Mouse (Mus musculus): Measurements from ENCODE around the gene Arl4c. TPM values are rescaled to one million over a fixed set of nuclear protein-coding genes. Genes with fewer than 3 reads are reported as not detected.

Arl4c gene
- polyA plus RNA-seq, 1 experiment from 2014 or later, result 9.4 TPM

DNA sequence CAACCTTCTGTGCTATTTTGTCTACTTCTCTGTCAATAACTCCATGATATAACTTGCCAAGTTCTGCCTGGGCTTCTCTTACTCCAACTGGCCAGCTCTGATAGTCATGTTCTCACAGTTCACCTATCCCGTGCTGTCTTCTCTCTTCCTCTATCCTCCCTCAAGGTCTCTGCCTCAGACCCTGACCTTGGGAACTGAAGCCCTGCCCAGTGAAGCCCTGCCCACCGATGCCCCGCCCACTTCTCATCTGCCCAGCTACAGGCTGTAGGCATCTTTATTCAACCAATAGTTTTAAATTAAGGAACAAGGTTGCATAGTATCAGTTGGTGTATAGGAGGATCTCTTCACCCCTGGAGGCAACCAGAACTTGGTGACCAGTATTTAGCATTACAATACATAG, 37.4 kb downstream of the Arl4c start:
- Histone ChIP-seq H3K4me1 (peaks cover 16% of the 10 kb centered on the region), H3K4me3 (no peak overlapping the region), H3K36me3 (no peaks in the 10 kb centered on the region), H3K9me3 (replicated peaks) (no peaks in the 10 kb centered on the region), H3K27ac (no peak overlapping the region), H3K27me3 (ENCODE audit: low read depth, poor library complexity, severe bottlenecking) (peaks cover 6% of the 10 kb centered on the region; the same call in 1 of the 2 replicates)
- 68% methylated on average over 3 of the region's 3 CpGs for WGBS
- DNase-seq (ENCODE audit: low spot score), result no peak

DNA sequence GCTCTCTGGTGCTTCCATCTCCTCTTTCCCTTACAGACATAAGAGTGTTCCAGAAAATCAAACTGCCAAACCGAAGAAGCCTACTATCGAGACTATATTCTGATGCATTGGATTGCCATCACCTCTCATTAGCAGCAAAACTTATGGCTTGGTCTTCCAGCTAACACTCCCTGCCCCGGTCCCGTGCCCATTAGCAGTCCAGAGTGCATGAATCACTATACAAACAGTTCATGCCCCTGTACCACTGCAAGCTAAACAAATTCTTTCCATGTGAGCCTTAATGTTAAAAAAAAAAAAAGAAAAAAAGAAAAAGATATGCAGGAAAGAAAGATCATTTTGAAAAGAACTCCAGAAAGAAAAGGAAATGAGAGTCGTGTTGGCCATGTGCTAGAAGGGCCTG, 39.3 kb downstream of the Arl4c start:
- WGBS, result 92% methylated on average over 5 of the region's 5 CpGs
- Histone ChIP-seq H3K4me3 (no peak overlapping the region), H3K4me1 (no peaks in the 10 kb centered on the region), H3K9me3 (replicated peaks) (no peaks in the 10 kb centered on the region), H3K27me3 (ENCODE audit: low read depth, poor library complexity, severe bottlenecking) (no peaks in the 10 kb centered on the region), H3K27ac (no peak overlapping the region), H3K36me3 (no peaks in the 10 kb centered on the region)
- no peak for DNase-seq (ENCODE audit: low spot score)

GRCm38 (mm10) chr1:88661209-88661608, 40.8 kb downstream of the Arl4c start:
- WGBS, result 91% methylated on average over 3 of the region's 3 CpGs
- DNase-seq (ENCODE audit: low spot score), result no peak
- H3K27ac ChIP-seq, result no peak overlapping the region
- no peaks in the 10 kb centered on the region for H3K4me1 ChIP-seq
- no peak overlapping the region for H3K4me3 ChIP-seq
- H3K27me3 ChIP-seq (ENCODE audit: low read depth, poor library complexity, severe bottlenecking), result no peaks in the 10 kb centered on the region
- no peaks in the 10 kb centered on the region for H3K36me3 ChIP-seq
- H3K9me3 ChIP-seq (replicated peaks), result no peaks in the 10 kb centered on the region

GRCm38 (mm10) chr1:88658290-88658857, 43.6 kb downstream of the Arl4c start:
- WGBS, result 84% methylated on average over 6 of the region's 6 CpGs
- Histone ChIP-seq H3K27ac (no peak overlapping the region), H3K9me3 (replicated peaks) (no peaks in the 10 kb centered on the region), H3K4me1 (no peaks in the 10 kb centered on the region), H3K4me3 (no peak overlapping the region), H3K27me3 (ENCODE audit: low read depth, poor library complexity, severe bottlenecking) (no peaks in the 10 kb centered on the region), H3K36me3 (no peaks in the 10 kb centered on the region)
- no peak for DNase-seq (ENCODE audit: low spot score)

DNA sequence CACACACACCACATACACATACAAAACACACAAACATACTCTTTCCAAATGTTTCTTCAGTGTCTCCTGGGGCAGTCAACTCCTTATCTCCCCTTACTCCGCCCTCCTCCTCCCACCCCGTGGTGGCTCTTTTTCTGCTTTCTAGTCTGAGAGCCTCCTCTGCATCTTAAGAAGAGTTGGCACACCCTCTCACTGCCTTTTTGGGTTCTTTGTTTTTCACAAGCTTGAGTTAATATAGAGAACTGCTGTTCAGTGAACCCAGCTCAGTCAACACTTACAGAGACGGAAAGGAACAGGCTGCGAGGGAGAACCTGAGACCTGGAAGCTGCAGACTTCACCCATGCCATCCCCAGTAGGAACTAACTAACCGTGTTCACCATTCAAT, 45.9 kb downstream of the Arl4c start:
- no peaks in the 10 kb centered on the region for H3K9me3 ChIP-seq (replicated peaks)
- WGBS, result 87% methylated on average over 5 of the region's 5 CpGs
- no peak for DNase-seq (ENCODE audit: low spot score)
- no peak overlapping the region for H3K4me3 ChIP-seq
- no peak overlapping the region for H3K27ac ChIP-seq
- H3K27me3 ChIP-seq (ENCODE audit: low read depth, poor library complexity, severe bottlenecking), result no peaks in the 10 kb centered on the region
- H3K36me3 ChIP-seq, result no peaks in the 10 kb centered on the region
- no peaks in the 10 kb centered on the region for H3K4me1 ChIP-seq

GRCm38 (mm10) chr1:88655473-88656095, 46.4 kb downstream of the Arl4c start:
- DNase-seq (ENCODE audit: low spot score), result no peak
- Histone ChIP-seq H3K4me1 (no peaks in the 10 kb centered on the region), H3K36me3 (no peaks in the 10 kb centered on the region), H3K27me3 (ENCODE audit: low read depth, poor library complexity, severe bottlenecking) (no peaks in the 10 kb centered on the region), H3K4me3 (no peak overlapping the region), H3K27ac (no peak overlapping the region), H3K9me3 (replicated peaks) (no peaks in the 10 kb centered on the region)
- 76% methylated on average over 3 of the region's 3 CpGs for WGBS

DNA sequence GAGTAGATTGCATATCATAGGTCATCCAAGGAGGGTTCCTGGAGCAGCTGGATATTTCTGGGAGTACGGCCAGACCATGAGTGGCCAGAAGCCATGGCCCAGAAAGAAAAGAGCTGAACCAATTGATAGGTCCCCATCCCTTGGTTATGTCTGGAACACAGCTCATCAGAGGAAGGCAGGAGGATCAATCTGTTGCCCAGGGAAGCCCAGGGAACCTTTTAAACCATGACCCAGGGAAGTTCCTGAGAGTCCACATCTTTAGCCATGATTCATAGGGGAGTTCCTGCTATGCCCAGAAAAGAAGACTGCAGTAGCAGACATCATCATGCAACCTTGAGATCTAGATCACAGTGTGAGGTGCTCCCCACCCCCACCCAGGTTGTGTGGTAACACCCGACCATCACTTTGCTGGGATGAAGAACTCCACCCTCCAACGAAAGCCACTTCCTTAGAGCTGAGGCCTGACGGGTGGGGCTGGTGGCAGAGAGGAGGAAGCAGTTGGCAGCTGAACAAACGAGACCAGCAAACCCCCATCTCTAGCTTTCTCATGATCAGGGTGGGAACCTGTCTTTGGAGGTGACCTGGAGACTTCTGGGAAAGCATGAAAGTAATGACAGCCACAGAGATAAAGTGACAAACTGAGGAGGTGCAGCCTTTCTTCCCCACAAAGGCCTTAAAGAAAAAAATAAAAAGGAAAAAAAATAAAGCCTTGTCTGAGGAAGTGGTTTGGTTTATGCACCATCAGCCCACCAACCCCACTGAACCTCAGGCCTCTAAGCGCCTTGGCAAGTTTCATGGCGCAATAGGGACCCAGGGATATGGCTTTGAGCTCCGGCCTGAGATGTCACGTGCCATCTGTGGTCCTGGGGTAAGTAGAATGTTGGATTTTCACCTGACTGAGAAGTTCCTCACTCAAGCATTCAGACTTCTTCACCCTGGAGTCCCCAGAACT, 47.2 kb downstream of the Arl4c start:
- Histone ChIP-seq H3K36me3 (no peaks in the 10 kb centered on the region), H3K9me3 (replicated peaks) (no peaks in the 10 kb centered on the region), H3K27ac (no peak overlapping the region), H3K4me3 (no peak overlapping the region), H3K4me1 (no peaks in the 10 kb centered on the region), H3K27me3 (ENCODE audit: low read depth, poor library complexity, severe bottlenecking) (no peaks in the 10 kb centered on the region)
- 81% methylated on average over 9 of the region's 9 CpGs for WGBS
- DNase-seq (ENCODE audit: low spot score), result no peak

DNA sequence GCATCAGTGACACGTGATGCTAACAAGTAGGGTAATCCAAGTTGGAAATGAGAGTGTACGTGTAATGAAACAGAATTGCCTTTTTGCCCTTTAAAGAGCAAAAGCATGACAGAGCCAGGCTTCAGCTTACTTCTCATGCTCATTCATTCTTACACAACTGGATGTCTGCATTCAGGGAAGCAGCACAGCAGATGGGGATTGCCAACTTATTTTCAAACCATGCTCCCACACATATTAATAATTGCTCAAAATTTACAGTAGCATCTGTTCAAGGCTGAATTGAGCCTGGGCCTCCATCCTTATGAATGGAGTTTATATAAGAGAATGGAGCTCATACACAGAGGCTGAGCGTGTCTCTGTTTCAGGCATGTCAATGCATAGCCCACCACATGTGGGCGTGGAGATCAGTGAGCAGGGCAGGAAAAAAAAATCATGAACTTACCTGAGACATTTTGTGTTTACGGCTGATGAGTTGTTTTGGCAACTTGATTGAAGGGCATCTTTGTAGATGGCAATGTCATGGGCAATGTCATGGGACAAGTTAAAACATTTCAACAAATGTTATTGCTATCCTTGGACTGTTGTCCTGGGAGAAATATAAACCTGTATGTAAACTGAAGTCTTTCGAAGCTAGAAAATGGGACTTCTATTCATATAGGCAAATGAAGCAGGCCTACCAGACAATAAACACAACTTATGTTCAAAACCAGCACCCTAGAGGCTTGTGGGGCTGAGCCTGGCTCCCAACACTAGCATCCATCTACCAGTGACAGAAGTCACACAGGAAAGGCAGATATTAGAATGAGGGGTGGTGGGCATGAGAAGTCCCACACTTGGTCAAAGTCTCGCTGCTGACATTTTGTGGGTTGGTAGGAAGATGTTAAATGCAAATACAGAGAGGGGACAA, 48.2 kb downstream of the Arl4c start:
- H3K4me3 ChIP-seq, result no peak overlapping the region
- WGBS, result 89% methylated on average over 7 of the region's 7 CpGs
- no peak overlapping the region for H3K27ac ChIP-seq
- no peaks in the 10 kb centered on the region for H3K4me1 ChIP-seq
- H3K36me3 ChIP-seq, result no peaks in the 10 kb centered on the region
- H3K9me3 ChIP-seq (replicated peaks), result no peaks in the 10 kb centered on the region
- no peak for DNase-seq (ENCODE audit: low spot score)
- no peaks in the 10 kb centered on the region for H3K27me3 ChIP-seq (ENCODE audit: low read depth, poor library complexity, severe bottlenecking)

DNA sequence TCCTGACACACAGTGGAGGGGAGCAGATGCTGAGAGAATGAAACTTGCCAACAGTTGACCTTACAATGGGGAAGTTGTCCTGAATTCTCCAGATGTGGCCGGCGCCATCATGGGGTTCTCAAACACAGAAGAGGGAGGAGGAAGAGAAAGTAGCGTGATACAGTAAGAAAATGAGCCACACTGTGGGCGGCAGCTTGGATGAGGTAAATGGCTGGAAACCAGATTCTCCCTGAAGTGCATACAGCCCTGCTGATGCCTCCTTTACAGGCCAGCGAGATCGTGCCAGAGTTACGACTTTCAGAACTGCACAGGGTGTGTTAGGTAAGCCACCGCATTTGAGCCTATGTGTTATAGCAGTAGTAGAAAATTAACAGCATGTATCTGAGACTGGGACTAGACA, 49.3 kb downstream of the Arl4c start:
- WGBS, result 88% methylated on average over 8 of the region's 8 CpGs
- Histone ChIP-seq H3K4me3 (no peak overlapping the region), H3K27ac (no peak overlapping the region), H3K9me3 (replicated peaks) (no peaks in the 10 kb centered on the region), H3K36me3 (no peaks in the 10 kb centered on the region), H3K4me1 (no peaks in the 10 kb centered on the region), H3K27me3 (ENCODE audit: low read depth, poor library complexity, severe bottlenecking) (no peaks in the 10 kb centered on the region)
- no peak for DNase-seq (ENCODE audit: low spot score)

DNA sequence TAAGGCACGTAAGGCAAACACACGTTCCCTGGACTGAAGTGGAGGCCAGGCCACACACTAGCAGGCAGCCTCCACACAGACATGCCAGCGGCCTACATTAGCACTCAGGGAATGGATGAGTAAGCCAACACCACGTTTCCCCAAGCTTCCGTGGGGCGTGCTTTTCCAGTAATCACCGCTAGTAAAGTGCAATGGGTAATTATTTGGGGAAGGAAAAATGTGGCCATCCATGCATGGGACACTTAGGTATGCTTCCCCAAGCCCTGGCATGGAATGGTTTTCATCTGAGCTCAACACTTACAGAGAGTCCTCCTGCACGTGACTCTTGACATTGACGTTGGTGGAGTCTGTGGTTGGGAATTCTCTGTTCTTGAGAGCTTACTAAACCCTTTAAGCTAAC, 50.4 kb downstream of the Arl4c start:
- Histone ChIP-seq H3K36me3 (no peaks in the 10 kb centered on the region), H3K9me3 (replicated peaks) (no peaks in the 10 kb centered on the region), H3K27ac (no peak overlapping the region), H3K4me1 (no peaks in the 10 kb centered on the region), H3K27me3 (ENCODE audit: low read depth, poor library complexity, severe bottlenecking) (no peaks in the 10 kb centered on the region), H3K4me3 (no peak overlapping the region)
- 79% methylated on average over 9 of the region's 9 CpGs for WGBS
- DNase-seq (ENCODE audit: low spot score), result no peak

DNA sequence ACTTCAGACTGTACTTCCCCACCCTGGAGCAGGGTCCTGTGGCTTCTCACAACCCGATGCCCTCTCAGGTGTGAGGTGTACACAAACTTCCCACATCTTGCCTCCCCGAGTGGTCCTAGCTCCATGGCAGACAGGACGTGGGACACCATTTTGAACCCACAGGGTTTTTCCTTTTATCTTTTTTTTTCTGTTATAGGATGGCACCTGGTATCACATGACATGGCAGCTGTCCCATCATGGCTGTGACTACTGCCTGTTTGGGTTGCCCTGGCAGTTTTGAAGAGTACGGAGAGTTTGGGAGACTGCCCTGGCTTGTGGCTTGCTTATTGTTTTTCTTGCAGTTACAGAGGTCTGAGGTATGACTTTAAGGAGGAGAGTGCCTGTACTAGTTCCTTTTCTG, 53.3 kb downstream of the Arl4c start:
- no peak overlapping the region for H3K27ac ChIP-seq
- no peaks in the 10 kb centered on the region for H3K9me3 ChIP-seq (replicated peaks)
- no peaks in the 10 kb centered on the region for H3K4me1 ChIP-seq
- no peak for DNase-seq (ENCODE audit: low spot score)
- H3K4me3 ChIP-seq, result no peak overlapping the region
- 93% methylated on average over 4 of the region's 4 CpGs for WGBS
- H3K27me3 ChIP-seq (ENCODE audit: low read depth, poor library complexity, severe bottlenecking), result no peaks in the 10 kb centered on the region
- H3K36me3 ChIP-seq, result no peaks in the 10 kb centered on the region

DNA sequence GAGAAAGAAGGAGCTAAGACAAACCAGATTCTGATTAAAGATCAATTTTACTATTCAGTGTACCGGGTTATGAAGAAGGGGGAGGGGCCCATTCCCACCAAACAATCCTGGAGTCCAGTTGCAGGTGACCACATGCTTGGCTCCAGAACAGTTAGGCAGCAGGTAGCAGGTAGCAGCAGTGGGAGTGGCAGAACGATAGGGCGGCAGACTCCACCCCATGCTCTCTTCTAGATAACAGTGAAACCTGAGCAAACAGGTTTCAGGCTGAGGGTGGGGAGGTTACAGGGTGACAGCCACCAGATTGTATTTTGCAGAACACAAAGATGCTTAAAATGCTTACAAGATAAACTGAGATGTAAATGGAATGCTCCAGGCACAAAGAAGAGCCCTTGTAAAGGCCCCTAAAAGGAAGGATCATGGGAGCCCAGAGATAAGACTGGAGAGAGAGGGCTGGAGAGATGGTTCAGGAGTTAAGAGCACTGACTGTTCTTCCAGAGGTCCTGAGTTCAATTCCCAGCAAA, 56.4 kb downstream of the Arl4c start:
- Histone ChIP-seq H3K36me3 (no peaks in the 10 kb centered on the region), H3K27me3 (ENCODE audit: low read depth, poor library complexity, severe bottlenecking) (no peaks in the 10 kb centered on the region), H3K9me3 (replicated peaks) (no peaks in the 10 kb centered on the region), H3K4me1 (no peaks in the 10 kb centered on the region), H3K27ac (no peak overlapping the region), H3K4me3 (no peak overlapping the region)
- no peak for DNase-seq (ENCODE audit: low spot score)
- WGBS, result 65% methylated on average over 3 of the region's 3 CpGs

All from limb, embryonic 10.5 days (tissue).